Mouse (Mus musculus) neural tube, embryonic 11.5 days (tissue): ENCODE results near the gene Ect2l. TPM values are rescaled to one million over a fixed set of nuclear protein-coding genes. Genes with fewer than 3 reads are reported as not detected.

Experiments used
- ATAC-seq: fragments of 200-750 bp; cut with Nextera tagmentation; 2 replicates; pipeline ENCODE4 v1.8.0; 2017; ENCODE audit warnings: moderate number of reproducible peaks, mild to moderate bottlenecking, moderate TSS enrichment, moderate library complexity; ENCODE audit not compliant: insufficient read depth, low FRiP score, low TSS enrichment
- DNase-seq: peaks from one replicate; pipeline ENCODE4 v3.0.0-alpha.2; 2015; ENCODE audit warnings: low spot score
- H3K27ac ChIP-seq: fragments of 300-500 bp; sonication (generic); 2 replicates; pipeline ENCODE4 v1.5.1; 2014; ENCODE audit warnings: low read depth, mild to moderate bottlenecking, low read length
- H3K27me3 ChIP-seq: fragments of 300-500 bp; sonication (generic); 2 replicates; pipeline ENCODE4 v1.6.1; 2014; ENCODE audit warnings: mild to moderate bottlenecking, low read length, mixed read lengths; ENCODE audit not compliant: control insufficient read depth, insufficient read depth
- H3K36me3 ChIP-seq: fragments of 300-500 bp; sonication (generic); 2 replicates; pipeline ENCODE4 v1.6.1; 2014; ENCODE audit warnings: mild to moderate bottlenecking, low read length, moderate library complexity, mixed read lengths; ENCODE audit not compliant: control insufficient read depth, insufficient read depth
- H3K4me1 ChIP-seq: fragments of 300-500 bp; sonication (generic); 2 replicates; pipeline ENCODE4 v1.6.1; 2014; ENCODE audit warnings: low read length, mixed read lengths; ENCODE audit not compliant: control insufficient read depth, insufficient read depth
- H3K4me2 ChIP-seq: fragments of 300-500 bp; sonication (generic); 2 replicates; pipeline ENCODE4 v1.6.1; 2014; ENCODE audit warnings: low read depth, mild to moderate bottlenecking, moderate library complexity
- H3K4me3 ChIP-seq: fragments of 300-500 bp; sonication (generic); 2 replicates; pipeline ENCODE4 v1.5.1; 2014; ENCODE audit warnings: low read depth, low read length
- H3K9ac ChIP-seq: fragments of 300-500 bp; sonication (generic); 2 replicates; pipeline ENCODE4 v1.6.1; 2014; ENCODE audit warnings: mild to moderate bottlenecking, low read length
- H3K9me3 ChIP-seq: fragments of 300-500 bp; sonication (generic); 2 replicates; pipeline ENCODE4 v1.6.1; 2016; ENCODE audit warnings: low read length; ENCODE audit not compliant: control insufficient read depth
- WGBS: fragments of 180-500 bp; shearing (Covaris S2); extraction: QIAGEN DNeasy Blood & Tissue Kit; methylation state at CpG from one replicate; pipeline ENCODE4 v1.1.7; 2014; 5-methylcytosine and 5-hydroxymethylcytosine counted together
- polyA plus RNA-seq: library from polyadenylated mRNA; unstranded; fragments of >200 nt; fragmentation: Nextera tagmentation; extraction: Ambion mirVana; gene quantifications from 2 replicates; pipeline ENCODE4 v1.2.1, GENCODE M21; 2014

Gene Ect2l
- polyA plus RNA-seq, 1 experiment from 2014 or later: 0.29 TPM

GRCm38 (mm10) chr10:18219351-18219750 lies 8.7 kb upstream of the Ect2l start:
- WGBS: 93% methylated on average over 10 of the region's 10 CpGs

GRCm38 (mm10) chr10:18214124-18214523 lies 3.4 kb upstream of the Ect2l start:
- Histone ChIP-seq H3K4me3 (no peak overlapping the region), H3K27me3 (no peaks in the 10 kb centered on the region), H3K36me3 (no peaks in the 10 kb centered on the region), H3K4me2 (no peak overlapping the region), H3K9me3 (no peaks in the 10 kb centered on the region), H3K9ac (no peak overlapping the region), H3K27ac (no peak overlapping the region), H3K4me1 (no peaks in the 10 kb centered on the region)
- whole genome bisulfite sequencing: 90% methylated on average over 5 of the region's 5 CpGs
- ATAC-seq (no peak), DNase-seq (no peak)

More at GRCm38 (mm10) chr10:18219351-18219750, 8.7 kb upstream of the Ect2l start:
- no peak overlapping the region for H3K4me2 ChIP-seq
- H3K4me1 ChIP-seq: no peaks in the 10 kb centered on the region
- ATAC-seq (no peak), DNase-seq (no peak)
- H3K27me3 ChIP-seq: no peaks in the 10 kb centered on the region
- no peak overlapping the region for H3K27ac ChIP-seq
- H3K4me3 ChIP-seq: no peak overlapping the region
- H3K9ac ChIP-seq: no peak overlapping the region
- no peaks in the 10 kb centered on the region for H3K36me3 ChIP-seq
- no peaks in the 10 kb centered on the region for H3K9me3 ChIP-seq

DNA sequence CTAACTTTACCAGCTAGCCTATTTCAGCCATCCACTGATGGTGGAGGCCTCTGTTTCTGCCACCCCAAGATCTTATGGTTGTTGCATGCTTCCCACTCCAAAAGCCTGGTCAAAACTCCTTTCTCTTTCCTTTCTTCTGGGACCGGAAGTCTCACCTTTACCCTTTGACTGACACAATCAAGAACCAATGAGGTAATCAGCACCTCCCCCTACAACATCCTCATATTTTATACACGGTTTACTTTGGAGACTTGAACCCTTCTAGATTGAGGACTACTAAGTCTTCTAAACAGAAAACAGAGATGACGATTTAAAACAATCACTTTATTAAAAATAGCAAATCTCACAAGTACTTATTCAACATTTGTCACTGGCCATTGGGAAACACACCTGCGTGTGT lies 2.7 kb upstream of the Ect2l start:
- Histone ChIP-seq H3K27ac (no peak overlapping the region), H3K36me3 (no peaks in the 10 kb centered on the region), H3K4me1 (no peaks in the 10 kb centered on the region), H3K4me2 (no peak overlapping the region), H3K27me3 (no peaks in the 10 kb centered on the region), H3K4me3 (no peak overlapping the region), H3K9ac (no peak overlapping the region), H3K9me3 (no peaks in the 10 kb centered on the region)
- no peak for ATAC-seq
- no peak for DNase-seq
- 83% methylated on average over 4 of the region's 4 CpGs for WGBS

DNA sequence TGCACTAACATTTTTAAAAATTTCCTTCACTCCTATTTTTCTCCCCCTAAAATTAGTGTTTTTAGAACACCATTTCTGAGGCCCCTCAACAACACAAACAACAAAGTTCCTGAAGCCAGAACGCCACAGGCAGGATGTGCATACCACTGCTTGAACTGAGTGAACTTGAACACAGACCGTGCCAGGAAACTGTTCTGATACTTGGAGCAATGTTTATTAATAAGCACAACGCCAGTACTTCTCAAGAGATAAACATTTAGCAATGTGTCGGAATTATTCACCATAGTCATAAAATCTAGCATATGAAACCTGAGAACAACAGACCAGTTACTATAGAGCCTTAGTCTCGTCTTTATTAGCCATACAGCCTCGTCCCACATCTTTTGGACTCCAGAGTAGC lies 571 bp downstream of the Ect2l start:
- no peaks in the 10 kb centered on the region for H3K27me3 ChIP-seq
- no peak overlapping the region for H3K4me2 ChIP-seq
- no peak overlapping the region for H3K9ac ChIP-seq
- H3K27ac ChIP-seq: no peak overlapping the region
- no peaks in the 10 kb centered on the region for H3K9me3 ChIP-seq
- 80% methylated on average over 6 of the region's 6 CpGs for WGBS
- no peak overlapping the region for H3K4me3 ChIP-seq
- DNase-seq (no peak), ATAC-seq (no peak)
- H3K36me3 ChIP-seq: no peaks in the 10 kb centered on the region
- H3K4me1 ChIP-seq: no peaks in the 10 kb centered on the region

DNA sequence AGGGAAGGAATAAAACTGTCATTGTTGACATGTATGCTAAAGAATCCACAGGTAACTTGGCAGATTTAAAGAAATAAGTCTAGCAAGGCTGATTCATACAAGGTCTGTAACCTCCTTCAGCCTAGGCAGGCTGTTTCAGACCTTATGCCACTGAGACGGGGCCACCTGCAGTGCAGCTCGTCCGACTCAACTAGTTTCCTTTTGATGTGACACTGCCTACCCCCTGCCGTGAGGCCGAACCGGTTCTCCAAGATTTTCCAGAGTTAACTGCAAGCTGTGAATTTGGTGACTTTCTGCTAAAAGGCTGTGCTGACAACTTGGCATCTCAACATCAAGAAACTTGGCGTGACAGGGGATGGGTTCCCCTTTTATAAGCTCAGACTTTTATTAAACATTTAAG lies 6.6 kb downstream of the Ect2l start:
- Histone ChIP-seq H3K9ac (no peak overlapping the region), H3K27ac (no peak overlapping the region), H3K4me2 (no peak overlapping the region), H3K4me1 (no peaks in the 10 kb centered on the region), H3K4me3 (no peak overlapping the region), H3K27me3 (no peaks in the 10 kb centered on the region), H3K36me3 (no peaks in the 10 kb centered on the region), H3K9me3 (no peaks in the 10 kb centered on the region)
- ATAC-seq (no peak), DNase-seq (no peak)
- 6% methylated on average over 7 of the region's 7 CpGs for WGBS

- Histone ChIP-seq H3K4me1 (no peaks in the 10 kb centered on the region), H3K4me3 (no peak overlapping the region), H3K9ac (no peak overlapping the region), H3K27me3 (no peaks in the 10 kb centered on the region), H3K36me3 (no peaks in the 10 kb centered on the region), H3K27ac (no peak overlapping the region), H3K9me3 (no peaks in the 10 kb centered on the region), H3K4me2 (no peak overlapping the region)
- ATAC-seq (no peak), DNase-seq (no peak)
- 72% methylated on average over 3 of the region's 3 CpGs for WGBS
Observed at GRCm38 (mm10) chr10:18202401-18202800, 8.3 kb downstream of the Ect2l start.

DNA sequence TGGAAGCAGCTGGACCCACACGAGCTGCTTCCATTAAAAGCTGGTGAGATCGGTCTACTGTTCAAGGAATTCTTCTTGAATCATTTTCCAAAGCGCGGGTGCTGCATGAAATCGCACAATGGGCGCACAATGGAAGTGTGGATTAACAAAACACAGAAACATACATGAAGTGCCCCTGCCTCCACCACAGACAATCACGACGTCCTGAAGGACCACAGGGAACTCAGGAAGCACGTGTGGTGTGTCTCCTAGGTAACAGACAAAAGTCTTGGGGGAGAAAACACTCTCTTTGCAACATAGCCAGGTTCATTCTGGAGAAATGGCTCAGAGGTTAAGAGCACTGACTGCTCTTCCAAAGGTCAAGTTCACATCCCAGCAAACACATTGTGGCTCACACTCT lies 10.0 kb downstream of the Ect2l start:
- H3K27ac ChIP-seq: no peak overlapping the region
- no peaks in the 10 kb centered on the region for H3K27me3 ChIP-seq
- 63% methylated on average over 9 of the region's 9 CpGs for WGBS
- no peak overlapping the region for H3K4me3 ChIP-seq
- no peaks in the 10 kb centered on the region for H3K36me3 ChIP-seq
- no peak for ATAC-seq
- no peak overlapping the region for H3K9ac ChIP-seq
- H3K4me1 ChIP-seq: no peaks in the 10 kb centered on the region
- DNase-seq: no peak
- H3K4me2 ChIP-seq: no peak overlapping the region
- H3K9me3 ChIP-seq: no peaks in the 10 kb centered on the region

GRCm38 (mm10) chr10:18199919-18200318 lies 10.8 kb downstream of the Ect2l start:
- WGBS: 88% methylated on average over 4 of the region's 4 CpGs
- no peaks in the 10 kb centered on the region for H3K27me3 ChIP-seq

DNA sequence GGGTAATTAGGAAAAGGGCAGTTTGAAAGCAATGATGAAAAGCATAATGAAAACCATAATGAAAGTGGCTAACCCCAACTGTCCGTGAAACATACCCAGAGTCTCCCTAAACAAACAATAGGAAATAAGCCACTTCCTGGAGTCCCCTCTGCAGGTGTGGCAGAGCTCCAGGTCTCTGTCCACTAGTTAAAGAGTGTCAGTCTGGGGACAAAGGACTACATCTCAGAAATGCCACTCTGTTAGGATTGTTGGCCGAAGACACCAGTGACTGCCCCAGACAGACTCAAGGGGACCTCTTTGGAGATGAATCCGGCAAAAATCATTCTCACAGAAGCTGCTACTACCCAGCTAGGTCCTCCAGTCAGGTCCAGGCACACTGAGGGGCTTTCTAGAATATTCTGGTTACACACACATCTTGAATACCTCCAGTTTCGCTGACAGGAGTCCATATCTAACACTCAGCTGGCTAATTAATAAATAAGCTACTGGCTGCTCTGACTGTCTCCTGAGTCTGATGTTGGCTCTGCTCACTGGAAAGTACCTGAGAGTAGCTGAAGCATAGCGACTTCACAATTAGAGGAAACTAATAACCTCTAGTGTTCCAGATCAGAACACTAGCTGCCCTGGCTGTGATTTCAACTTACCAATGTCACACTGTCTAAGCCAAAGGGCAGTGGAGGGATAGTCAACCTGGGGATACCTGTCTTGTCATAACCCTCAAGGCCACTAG lies 12.2 kb downstream of the Ect2l start:
- Histone ChIP-seq H3K4me3 (no peak overlapping the region), H3K4me1 (no peaks in the 10 kb centered on the region), H3K36me3 (no peaks in the 10 kb centered on the region), H3K9ac (no peak overlapping the region), H3K27me3 (no peaks in the 10 kb centered on the region), H3K4me2 (no peak overlapping the region), H3K9me3 (no peaks in the 10 kb centered on the region), H3K27ac (no peak overlapping the region)
- 87% methylated on average over 5 of the region's 5 CpGs for WGBS
- DNase-seq (no peak), ATAC-seq (no peak)

More at GRCm38 (mm10) chr10:18199919-18200318, 10.8 kb downstream of the Ect2l start:
- H3K27ac ChIP-seq: no peak overlapping the region
- ATAC-seq: no peak
- H3K4me2 ChIP-seq: no peak overlapping the region
- no peaks in the 10 kb centered on the region for H3K9me3 ChIP-seq
- H3K4me1 ChIP-seq: no peaks in the 10 kb centered on the region
- no peak overlapping the region for H3K4me3 ChIP-seq
- H3K36me3 ChIP-seq: no peaks in the 10 kb centered on the region
- H3K9ac ChIP-seq: no peak overlapping the region
- no peak for DNase-seq
